Mouse (Mus musculus): ENCODE data around the gene Glrx2.

- TF ChIP-seq CTCF (IDR thresholded peaks at IDR 0.05; ENCODE audit: extremely low read depth, insufficient read depth, low read length): no peak
- no peak for TF ChIP-seq POLR2A (IDR thresholded peaks at IDR 0.05; ENCODE audit: extremely low read depth, insufficient read depth, low read length)
Measured at GRCm38 (mm10) chr1:143733914-143734410, 17.8 kb downstream of the Glrx2 start.

Measured in cortical plate, adult 2 months (tissue).